Mouse (Mus musculus): ENCODE measurements around the gene Eya2.
"Not testable (repeated sequence)": the region's sequence is repeated elsewhere in the genome, so short reads cannot be mapped to it uniquely, and the experiment has no call there.

Gene Eya2

DNA sequence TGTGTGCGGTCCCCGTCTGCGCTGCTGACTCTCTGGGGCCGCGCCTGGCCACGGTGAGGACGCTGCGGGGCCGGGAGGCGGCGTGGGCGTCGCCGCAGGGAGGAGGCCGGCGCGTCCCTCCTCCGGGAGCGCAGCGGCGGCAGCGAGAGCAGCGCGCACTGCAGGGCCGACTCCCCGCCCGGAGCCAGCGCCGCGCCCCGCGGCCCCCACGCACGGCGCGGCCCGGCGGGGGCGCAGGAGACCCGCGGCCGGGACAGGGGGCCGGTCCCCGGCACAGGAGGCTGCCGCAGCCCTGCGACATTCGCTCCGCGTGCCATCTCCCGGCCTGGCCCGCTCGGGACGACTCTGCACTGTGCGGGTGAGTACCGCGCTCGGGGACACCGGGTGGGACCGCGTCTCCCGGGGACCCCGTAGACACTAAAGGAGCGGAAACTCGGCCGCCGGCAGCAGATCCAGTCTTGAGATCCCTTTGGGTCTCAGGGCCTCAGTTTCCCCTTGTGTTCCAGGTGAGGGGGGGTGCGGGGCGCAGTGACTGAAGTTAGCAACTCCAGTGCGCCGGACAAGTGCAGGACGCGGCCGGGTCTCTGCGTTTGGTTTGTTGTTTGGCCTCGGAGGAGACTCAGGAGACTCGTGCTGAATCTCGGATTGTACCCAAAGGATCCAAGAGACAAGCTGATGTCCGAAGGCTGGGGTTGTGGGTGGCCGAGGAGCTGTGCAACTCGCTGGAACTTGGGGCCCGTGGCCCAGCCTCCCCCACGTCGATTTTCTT, at the start of gene Eya2:
Gene Eya2, plus strand, starts transcription at position 126 of the 769 bp plus-strand sequence.
- DNase-seq (ENCODE audit: extremely low spot score, low spot score): peak; percentile 62

DNA sequence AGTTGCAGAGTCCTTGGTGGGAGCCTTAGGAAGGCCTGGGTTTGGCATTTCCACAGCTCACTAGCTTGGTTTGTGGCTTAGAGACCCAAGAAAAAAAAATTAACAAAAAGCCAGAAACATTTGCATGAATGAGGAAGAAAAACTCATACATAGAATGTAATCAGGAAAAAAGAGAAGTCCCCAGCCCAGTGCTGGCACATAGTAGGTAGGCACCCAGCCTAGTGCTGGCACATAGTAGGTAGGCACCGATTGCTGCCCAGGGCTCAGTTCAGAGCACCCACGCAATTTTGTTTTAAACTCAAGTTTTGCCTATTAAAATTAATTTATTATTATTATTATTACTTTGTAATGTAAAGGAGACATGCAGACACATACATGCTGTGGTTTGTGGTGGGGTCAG, 49.1 kb upstream of the Eya2 start:
- DNase-seq (ENCODE audit: extremely low spot score, low spot score): no peak

DNA sequence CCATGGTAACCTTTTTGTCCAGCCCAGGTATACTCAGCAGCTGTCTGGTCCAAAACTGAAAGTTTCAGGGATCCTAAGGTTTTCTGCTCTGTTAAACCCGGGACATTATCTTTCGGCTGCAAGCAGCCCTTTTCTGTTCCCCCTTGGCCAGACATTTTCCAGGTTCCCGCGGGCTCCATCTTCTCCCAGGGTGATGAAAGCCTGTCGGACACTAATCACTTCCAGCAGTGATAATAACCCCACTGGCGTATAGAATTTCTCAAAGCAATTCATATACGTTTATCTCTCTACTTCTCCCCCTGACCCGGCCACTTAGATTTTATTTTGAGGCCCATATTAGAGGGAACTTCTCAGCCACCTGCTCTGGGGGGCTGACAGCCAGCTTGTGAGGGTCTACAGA, 48.5 kb upstream of the Eya2 start:
- no peak for DNase-seq (ENCODE audit: extremely low spot score, low spot score)

DNA sequence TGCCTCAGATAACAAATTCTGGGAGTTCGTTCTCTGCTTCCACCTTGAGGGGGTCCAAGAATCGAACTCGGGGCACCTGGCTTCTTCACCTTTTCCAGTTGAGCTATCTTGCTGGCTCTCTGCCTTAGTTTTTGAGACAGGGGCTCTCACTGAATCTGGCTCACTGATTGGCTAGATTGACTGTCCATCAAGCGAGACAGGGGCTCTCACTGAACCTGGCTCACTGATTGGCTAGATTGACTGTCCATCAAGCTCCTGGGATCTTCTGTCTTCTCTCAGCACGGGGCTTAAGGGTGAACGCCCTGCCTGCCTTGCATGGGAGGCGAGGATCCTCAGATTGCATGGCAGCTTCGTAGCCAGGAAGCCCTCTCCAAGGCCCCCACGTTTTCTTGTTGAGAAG, 47.4 kb upstream of the Eya2 start:
- no peak for DNase-seq (ENCODE audit: extremely low spot score, low spot score)

DNA sequence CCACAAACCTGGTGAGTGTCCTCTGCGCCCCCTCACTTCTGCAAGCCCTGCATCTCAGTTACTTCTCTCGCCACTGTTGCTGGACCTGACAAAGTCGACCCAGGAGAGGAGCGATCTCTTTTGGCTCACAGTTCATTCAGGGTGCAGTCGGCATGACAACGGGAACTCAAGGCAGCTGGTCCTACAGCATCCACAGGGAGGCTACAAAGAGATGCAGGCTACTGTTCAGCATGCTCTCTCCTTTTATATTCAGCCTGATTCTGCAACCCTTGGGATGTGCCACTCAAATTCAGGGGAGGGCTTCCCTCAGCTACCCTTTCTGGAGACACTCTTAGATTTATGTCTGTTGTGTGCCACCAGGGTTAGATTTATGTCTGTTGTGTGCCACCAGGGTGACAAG, 46.2 kb upstream of the Eya2 start:
- no peak for DNase-seq (ENCODE audit: extremely low spot score, low spot score)

DNA sequence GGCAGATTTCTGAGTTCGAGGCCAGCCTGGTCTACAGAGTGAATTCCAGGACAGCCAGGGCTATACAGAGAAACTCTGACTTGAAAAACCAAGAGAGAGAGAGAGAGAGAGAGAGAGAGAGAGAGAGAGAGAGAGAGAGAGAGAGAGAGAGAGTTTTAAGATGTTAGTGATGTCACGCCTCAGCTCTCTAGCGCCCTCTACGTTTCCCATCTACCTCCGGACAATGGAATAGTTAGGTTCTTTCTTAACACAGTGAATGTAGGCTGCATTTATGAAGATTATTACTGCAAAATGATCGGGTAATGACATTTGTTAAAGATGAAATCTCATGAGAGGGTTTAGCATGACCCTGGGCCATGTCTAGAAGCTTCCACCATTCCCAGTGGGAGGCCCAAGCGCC, 44.4 kb upstream of the Eya2 start:
- DNase-seq (ENCODE audit: extremely low spot score, low spot score): not testable (repeated sequence)

DNA sequence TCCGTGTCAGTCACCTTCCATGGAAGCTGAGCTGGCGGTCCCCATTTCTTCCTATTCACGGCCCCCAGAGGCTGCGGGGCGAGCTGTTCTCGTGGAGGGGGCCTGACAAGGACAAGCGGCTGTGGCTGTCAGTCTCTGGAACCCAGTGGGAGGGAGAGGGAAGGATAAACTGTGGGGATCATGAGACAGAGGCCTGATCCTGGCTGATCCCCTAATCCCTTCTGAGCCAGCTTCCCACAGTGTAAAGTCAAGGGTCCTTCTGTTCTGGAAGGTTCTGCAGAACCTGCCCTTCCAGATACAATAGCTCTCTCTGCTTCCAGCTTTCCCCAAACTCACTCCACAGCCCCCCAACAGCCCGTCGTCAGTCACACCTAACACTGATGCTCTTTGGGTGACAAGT, 40.8 kb upstream of the Eya2 start:
- no peak for DNase-seq (ENCODE audit: extremely low spot score, low spot score)

DNA sequence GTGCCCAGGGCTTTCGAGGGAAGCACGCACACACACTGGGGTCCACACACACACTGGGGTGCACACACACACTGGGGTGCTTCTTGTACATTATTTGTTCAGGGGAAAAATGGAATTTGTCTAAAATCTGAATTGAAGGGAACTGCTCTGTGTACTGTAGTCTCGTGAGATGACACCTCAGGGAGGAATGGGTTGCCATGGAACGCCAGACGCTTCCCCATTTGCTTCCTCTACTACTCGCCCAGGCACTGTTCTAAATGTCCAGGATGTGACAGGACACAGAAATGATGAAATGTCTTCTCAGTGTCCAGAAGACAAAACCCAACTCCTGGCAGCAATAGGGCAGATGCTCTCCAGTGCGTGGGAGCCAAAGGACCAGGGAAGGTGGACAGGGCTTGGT, 37.6 kb upstream of the Eya2 start:
- DNase-seq (ENCODE audit: extremely low spot score, low spot score): no peak

DNA sequence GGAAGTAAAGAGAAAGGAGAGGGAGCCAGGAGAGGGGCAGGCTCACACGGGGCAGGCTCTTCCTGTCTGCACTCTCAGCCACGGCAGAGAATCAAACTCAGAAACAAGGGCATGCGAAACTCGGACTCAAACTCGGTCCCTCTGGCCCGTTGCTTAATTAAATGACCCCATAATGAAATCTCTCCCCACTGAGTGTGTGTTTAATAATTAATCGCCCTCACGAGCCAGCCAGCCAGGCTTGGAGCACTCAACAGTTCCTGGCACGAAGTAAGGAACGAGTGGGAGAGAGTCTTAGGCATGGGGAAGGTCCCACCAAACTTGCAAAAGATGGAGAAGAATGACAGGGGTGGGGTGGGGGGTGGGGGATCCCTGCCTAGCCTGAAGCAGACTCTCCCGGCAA, 35.9 kb upstream of the Eya2 start:
- no peak for DNase-seq (ENCODE audit: extremely low spot score, low spot score)

DNA sequence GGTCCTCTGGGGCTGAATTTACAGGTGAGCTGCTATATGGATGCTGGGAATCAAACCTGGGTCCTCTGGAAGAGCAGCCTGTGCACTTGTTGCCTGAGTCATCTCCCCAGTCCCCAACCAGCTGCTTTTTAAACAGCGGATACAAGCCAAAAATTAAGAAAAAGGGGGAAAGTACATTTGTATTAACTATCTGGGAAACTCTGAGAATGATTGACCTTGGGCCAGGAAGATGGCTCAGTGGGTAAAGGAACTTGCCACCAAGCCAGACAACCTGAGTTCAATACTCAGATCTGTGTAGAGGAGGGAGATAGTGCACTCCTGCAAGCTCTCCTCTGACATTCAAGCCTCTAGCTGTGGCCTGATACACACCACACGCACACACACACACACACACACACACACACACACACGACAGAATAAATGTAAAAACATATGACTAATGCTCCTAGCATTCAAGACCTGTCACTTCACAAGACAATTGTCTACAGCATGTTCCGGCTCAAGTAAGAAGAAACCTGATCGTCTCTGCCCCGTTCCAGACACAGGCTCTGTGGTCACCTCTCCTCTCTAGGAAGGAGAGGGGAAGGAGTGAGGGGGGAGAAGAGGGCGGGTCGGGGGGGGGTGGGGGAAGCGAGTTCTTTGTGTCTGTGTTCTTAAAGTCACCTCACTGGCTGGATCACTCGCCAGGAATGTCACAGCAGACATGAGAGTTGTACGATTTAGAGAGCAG, 35.2 kb upstream of the Eya2 start:
- DNase-seq (ENCODE audit: extremely low spot score, low spot score): no peak

DNA sequence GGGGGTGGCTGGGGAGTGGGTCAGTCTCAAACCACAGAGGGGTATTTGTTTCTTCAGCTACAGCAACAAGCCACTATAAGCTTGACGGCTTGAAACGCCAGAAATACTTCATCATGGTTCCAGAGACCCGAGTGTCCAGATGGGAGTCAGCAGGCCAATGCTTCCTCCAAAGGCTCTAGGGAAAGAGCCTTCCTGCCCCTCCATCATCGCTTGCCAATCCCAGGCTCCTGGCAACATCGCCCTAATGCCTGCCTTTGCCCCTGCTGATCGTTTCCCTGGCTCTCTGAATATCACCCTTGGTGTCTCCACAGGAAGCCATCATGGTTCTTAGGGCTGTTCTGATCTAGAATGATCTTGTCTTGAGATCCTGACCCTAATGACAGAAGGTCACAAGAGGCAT, 33.0 kb upstream of the Eya2 start:
- DNase-seq (ENCODE audit: extremely low spot score, low spot score): no peak

DNA sequence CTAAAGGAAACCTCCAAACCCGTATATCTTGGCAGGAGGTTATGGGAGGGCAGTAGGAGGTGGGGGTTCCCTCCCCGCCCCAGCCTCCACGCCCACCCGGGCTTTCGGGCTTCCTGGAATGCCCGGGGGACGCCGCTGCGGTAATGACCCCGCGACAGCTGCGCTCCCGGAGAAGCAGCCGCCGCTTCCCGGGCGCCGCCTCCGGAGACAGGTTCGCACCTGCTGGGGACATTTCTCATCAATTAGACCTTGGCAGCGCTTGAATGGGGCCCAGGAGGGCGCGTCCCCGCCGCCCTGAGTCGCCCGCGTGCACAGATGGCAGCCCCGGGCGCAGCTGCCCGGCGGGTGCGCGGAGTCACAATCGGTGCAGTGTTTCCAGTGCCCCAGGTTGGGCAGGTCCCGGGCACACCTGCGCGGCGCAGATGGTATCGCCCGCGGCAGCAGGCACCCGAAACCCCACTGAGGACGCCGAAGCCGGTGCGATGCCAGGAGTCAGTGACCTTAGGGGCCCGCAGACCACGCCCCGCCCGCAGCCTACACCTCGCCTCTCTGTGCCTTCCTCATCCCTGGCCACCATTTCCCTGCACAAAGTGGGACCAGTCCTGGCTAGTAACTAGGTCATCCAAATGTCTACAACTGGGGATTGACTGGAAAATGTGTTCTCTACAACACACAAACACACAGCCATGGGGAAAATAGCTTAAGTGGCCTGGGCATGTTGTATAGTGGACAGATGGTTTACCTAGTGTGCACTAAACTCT, 31.4 kb upstream of the Eya2 start:
- peak; percentile 66 for DNase-seq (ENCODE audit: extremely low spot score, low spot score)

DNA sequence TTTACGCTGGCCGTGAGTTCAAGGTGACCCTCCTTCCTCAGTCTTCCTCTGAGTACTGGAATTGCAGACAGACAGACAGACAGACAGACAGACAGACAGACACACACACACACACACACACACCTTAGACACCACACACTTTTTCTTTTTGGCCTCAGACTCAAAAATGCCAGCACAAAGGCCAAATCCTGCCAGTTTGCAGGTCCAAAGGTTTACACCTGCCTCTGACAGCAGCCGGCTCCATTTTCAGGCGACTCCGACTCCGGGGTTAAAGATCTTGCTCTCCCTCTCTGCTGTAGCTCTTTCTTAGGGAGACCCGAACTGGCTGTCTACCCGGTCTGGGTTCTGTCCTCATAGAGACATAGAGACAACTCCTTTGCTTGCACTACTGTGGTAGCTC, 30.7 kb upstream of the Eya2 start:
- no peak for DNase-seq (ENCODE audit: extremely low spot score, low spot score)

DNA sequence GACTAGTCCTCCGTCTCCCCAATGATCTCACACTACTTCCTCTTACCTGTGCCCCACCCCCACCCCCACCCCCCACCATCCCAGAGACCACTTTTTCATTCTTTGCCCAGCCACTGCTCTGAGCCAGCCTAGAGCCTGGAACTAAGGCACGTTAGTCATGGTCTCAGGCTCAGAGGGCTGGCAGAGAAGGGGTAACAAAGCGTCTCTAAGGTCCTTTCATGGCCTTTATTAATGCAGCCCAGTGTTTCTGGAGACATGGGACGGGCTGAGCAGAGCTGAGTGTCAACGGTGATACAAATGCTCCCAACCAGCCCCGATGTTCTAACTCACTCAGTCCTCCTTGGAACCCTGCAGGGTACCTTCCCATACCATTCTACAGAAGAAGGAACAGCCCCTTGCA, 30.2 kb upstream of the Eya2 start:
- no peak for DNase-seq (ENCODE audit: extremely low spot score, low spot score)

DNA sequence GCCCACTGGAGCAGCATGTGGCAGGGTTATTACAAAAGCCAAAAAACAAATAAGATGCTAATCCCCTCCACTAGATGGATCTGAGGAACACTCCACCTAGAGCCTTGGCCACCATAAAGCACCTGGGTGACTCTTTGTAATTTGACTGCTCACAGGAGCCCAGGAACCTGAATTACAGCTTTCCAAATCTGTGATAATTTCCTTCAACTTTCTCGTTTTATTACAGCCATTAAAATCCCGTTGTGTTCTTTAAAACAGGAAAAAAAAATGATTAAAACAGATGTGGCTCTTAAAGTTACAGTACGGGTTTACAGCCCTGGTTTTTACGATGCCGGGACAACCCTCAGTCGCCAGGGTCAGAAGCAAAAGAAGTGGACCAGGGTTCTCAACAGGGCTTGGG, 27.9 kb upstream of the Eya2 start:
- no peak for DNase-seq (ENCODE audit: extremely low spot score, low spot score)

DNA sequence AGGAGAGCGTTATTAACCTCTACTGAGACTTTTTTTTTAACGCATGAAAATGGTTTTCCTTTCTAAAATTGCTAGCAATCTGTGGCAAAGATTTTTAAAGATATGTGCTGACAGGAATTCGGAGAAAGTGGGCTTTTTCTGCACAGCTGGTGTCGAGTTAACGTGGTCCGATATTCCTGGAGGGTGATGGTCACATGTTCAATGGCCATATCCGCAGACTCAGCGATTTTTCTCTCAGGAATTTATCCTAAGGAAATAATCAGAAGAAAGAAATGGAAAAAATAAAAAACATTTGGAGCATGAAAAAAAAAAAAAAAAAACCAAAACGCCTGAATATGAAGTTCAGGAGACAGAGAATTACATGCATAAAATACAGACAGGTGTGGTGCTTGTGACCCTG, 27.0 kb upstream of the Eya2 start:
- DNase-seq (ENCODE audit: extremely low spot score, low spot score): no peak

DNA sequence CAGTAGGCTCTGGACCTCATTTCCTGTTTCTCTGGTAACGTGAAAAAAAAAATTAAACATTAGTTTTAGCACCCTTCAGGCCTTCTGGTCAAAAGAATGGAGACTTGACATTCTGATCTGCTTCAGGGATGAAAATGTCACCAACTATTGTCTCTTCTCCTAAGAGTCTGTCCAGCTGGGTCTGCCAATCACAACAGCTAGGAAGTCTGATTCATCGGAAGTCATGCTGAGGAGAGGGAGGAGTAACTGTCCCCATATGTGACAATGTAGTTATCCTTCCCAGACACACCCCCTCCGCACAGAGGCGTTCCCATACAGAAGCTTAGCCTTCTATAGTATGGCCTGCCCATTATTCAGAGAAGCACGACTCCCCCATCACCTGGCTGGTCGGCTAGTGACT, 25.9 kb upstream of the Eya2 start:
- no peak for DNase-seq (ENCODE audit: extremely low spot score, low spot score)

DNA sequence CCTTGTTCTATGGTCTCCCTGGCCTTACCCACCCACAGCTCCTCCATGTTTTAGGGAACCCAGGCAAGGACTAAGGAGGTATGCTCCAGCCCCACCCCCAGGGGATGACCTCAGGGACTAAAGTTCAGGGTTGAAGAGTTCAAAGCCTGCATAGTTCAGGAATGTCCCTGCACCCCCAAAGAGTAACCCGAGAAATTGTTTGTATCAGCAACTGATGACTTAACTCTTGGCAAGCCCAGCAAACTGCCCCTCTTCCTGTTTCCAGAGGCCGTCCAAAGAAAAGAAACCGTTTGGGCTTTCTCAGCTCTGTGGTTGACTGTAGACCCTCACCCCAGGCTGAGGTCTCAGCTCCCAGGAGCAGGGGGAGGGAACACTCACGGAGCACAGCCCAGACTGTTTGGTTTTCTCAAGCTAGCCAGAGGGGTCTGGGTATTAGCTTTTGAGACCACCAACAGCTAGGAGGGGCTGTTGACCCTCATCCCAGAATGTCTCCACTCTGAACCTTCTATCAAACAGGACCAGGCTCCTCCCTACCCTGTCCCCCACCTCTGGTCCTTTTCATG, 23.5 kb upstream of the Eya2 start:
- DNase-seq (ENCODE audit: extremely low spot score, low spot score): no peak

DNA sequence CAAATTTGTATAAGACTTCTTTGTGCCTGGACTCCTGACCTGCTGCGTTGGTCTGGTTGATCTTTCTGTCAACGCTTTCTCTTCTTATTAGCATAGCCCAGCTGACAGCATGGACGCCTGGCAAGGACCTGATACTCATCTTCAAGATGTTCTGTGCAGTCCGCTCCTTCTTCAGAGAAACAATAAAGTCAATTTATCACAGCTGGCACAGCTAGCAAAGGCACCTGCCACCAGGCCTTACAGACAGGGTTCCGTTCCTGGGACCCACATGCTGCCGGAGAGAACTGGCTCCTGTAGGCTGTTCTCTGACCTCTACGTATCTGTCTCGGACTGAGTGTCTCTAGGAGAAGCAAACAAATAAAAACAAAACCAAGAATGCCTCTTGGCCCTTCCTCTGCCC, 11.8 kb upstream of the Eya2 start:
- no peak for DNase-seq (ENCODE audit: extremely low spot score, low spot score)

DNA sequence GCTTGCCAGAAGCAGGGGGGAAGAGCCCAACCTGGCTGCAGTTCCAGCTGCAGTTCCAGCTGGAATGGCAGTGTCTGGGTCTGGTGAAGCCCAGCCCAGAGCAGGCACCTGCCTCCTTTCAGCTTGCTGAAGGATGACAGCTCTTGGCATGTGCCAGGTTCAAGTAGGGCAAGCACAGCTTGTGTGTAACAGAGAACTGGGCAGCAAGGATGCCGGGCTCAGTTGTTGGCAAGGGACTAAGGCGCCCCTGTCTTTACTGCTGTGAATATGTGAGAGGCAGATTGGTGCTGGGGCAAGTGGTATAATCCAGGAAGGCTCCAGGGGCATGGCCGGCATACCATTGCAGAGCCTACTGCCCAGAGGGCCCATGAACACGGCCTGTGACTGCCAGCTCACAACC, 11.3 kb upstream of the Eya2 start:
- DNase-seq (ENCODE audit: extremely low spot score, low spot score): no peak

DNA sequence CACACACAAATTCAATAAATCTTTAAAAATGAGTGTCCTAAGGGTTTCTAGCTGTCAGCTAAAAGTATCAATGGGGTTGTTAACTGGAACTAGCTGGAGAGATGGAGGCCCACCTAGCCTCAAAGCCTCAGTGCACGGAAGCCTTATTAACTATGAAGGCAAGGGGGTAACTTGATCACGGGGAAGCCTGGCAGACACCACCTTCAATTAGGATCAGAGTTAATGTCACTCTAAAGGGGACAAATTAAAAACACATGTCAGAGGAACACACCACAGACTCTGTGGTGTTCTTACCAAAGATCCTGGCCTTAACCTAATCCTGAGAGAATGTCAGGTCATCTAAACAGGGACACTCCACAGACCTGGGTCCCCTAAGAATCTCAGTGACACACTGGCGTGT, 10.3 kb upstream of the Eya2 start:
- DNase-seq (ENCODE audit: extremely low spot score, low spot score): no peak

DNA sequence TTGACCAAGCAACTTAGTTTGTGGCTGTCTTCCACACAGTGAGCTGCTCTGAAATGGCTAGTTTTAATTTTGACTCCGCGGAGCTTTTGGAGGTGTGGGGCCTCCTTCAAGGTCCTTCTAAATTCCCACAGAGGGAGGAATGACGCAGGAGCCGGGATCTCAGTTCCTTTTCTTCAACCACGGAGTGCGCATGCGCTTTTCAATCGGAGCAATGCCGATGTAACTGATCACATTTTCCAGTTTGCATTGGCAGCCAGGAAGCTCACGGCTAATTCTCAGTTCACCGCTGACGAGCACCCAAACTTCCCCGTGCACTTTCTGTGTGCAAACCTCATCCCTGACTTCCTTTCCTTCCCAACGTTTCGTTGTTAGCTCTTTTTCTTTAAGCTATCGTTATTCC, 4.1 kb upstream of the Eya2 start:
- DNase-seq (ENCODE audit: extremely low spot score, low spot score): no peak

Data from neural tube, embryonic 10.5 days (tissue).